Mouse (Mus musculus): ENCODE measurements around the gene Foxi3. TPM values are rescaled to one million over a fixed set of nuclear protein-coding genes. Genes with fewer than 3 reads are reported as not detected.

Foxi3 gene
- polyA plus RNA-seq, 1 experiment from 2014 or later = 0.19 TPM

GRCm38 (mm10) chr6:70967422-70967821 is 11.1 kb downstream of the Foxi3 start:
- Histone ChIP-seq H3K9ac (ENCODE audit: low read length) (no peak overlapping the region), H3K36me3 (ENCODE audit: control insufficient read depth, insufficient read depth, low read length) (no peaks in the 10 kb centered on the region), H3K4me1 (ENCODE audit: control insufficient read depth, insufficient read depth, low read length) (no peaks in the 10 kb centered on the region), H3K27me3 (ENCODE audit: control insufficient read depth, insufficient read depth, low read length) (peaks cover 11% of the 10 kb centered on the region), H3K4me3 (ENCODE audit: low read depth, low read length) (peak overlapping the region; percentile 6; the same call in 1 of the 2 replicates), H3K27ac (replicated peaks; ENCODE audit: low read depth, low read length) (no peak overlapping the region), H3K9me3 (ENCODE audit: control insufficient read depth, low read length) (no peaks in the 10 kb centered on the region), H3K4me2 (ENCODE audit: low read depth, severe bottlenecking) (peak overlapping the region; percentile 48)
- 2% methylated on average over 7 of the region's 8 CpGs for WGBS
- no peak for ATAC-seq (ENCODE audit: insufficient number of reproducible peaks, low FRiP score, low TSS enrichment, low read depth)
- peak; percentile 40 for DNase-seq (ENCODE audit: low spot score)

- DNase-seq (ENCODE audit: low spot score) (no peak), ATAC-seq (ENCODE audit: insufficient number of reproducible peaks, low FRiP score, low TSS enrichment, low read depth) (no peak)
- peaks cover 7% of the 10 kb centered on the region; the same call in 1 of the 2 replicates for H3K27me3 ChIP-seq (ENCODE audit: control insufficient read depth, insufficient read depth, low read length)
- H3K9me3 ChIP-seq (ENCODE audit: control insufficient read depth, low read length) = no peaks in the 10 kb centered on the region
- no peaks in the 10 kb centered on the region for H3K36me3 ChIP-seq (ENCODE audit: control insufficient read depth, insufficient read depth, low read length)
- H3K4me1 ChIP-seq (ENCODE audit: control insufficient read depth, insufficient read depth, low read length) = no peaks in the 10 kb centered on the region
- H3K4me3 ChIP-seq (ENCODE audit: low read depth, low read length) = no peak overlapping the region
- H3K27ac ChIP-seq (replicated peaks; ENCODE audit: low read depth, low read length) = no peak overlapping the region
- H3K4me2 ChIP-seq (ENCODE audit: low read depth, severe bottlenecking) = no peak overlapping the region
- 81% methylated on average over 4 of the region's 4 CpGs for WGBS
- H3K9ac ChIP-seq (ENCODE audit: low read length) = no peak overlapping the region
Observed at GRCm38 (mm10) chr6:70968291-70968690, 12.0 kb downstream of the Foxi3 start.

GRCm38 (mm10) chr6:70973066-70973465 is 16.7 kb downstream of the Foxi3 start:
- Histone ChIP-seq H3K9ac (ENCODE audit: low read length) (no peak overlapping the region), H3K4me3 (ENCODE audit: low read depth, low read length) (no peak overlapping the region), H3K9me3 (ENCODE audit: control insufficient read depth, low read length) (no peaks in the 10 kb centered on the region), H3K27me3 (ENCODE audit: control insufficient read depth, insufficient read depth, low read length) (no peaks in the 10 kb centered on the region), H3K4me2 (ENCODE audit: low read depth, severe bottlenecking) (no peak overlapping the region), H3K27ac (replicated peaks; ENCODE audit: low read depth, low read length) (no peak overlapping the region), H3K4me1 (ENCODE audit: control insufficient read depth, insufficient read depth, low read length) (no peaks in the 10 kb centered on the region), H3K36me3 (ENCODE audit: control insufficient read depth, insufficient read depth, low read length) (no peaks in the 10 kb centered on the region)
- ATAC-seq (ENCODE audit: insufficient number of reproducible peaks, low FRiP score, low TSS enrichment, low read depth) = no peak
- no peak for DNase-seq (ENCODE audit: low spot score)
- 73% methylated on average over 3 of the region's 3 CpGs for WGBS

- Histone ChIP-seq H3K4me2 (ENCODE audit: low read depth, severe bottlenecking) (no peak overlapping the region), H3K27ac (replicated peaks; ENCODE audit: low read depth, low read length) (no peak overlapping the region), H3K9me3 (ENCODE audit: control insufficient read depth, low read length) (no peaks in the 10 kb centered on the region), H3K4me3 (ENCODE audit: low read depth, low read length) (no peak overlapping the region), H3K36me3 (ENCODE audit: control insufficient read depth, insufficient read depth, low read length) (no peaks in the 10 kb centered on the region), H3K9ac (ENCODE audit: low read length) (no peak overlapping the region), H3K27me3 (ENCODE audit: control insufficient read depth, insufficient read depth, low read length) (no peaks in the 10 kb centered on the region), H3K4me1 (ENCODE audit: control insufficient read depth, insufficient read depth, low read length) (no peaks in the 10 kb centered on the region)
- ATAC-seq (ENCODE audit: insufficient number of reproducible peaks, low FRiP score, low TSS enrichment, low read depth) = no peak
- WGBS = 80% methylated on average over 8 of the region's 8 CpGs
- DNase-seq (ENCODE audit: low spot score) = no peak
Observed at GRCm38 (mm10) chr6:70981036-70981435, 24.7 kb downstream of the Foxi3 start.

- ATAC-seq (ENCODE audit: insufficient number of reproducible peaks, low FRiP score, low TSS enrichment, low read depth) (no peak), DNase-seq (ENCODE audit: low spot score) (no peak)
- Histone ChIP-seq H3K9me3 (ENCODE audit: control insufficient read depth, low read length) (no peaks in the 10 kb centered on the region), H3K27me3 (ENCODE audit: control insufficient read depth, insufficient read depth, low read length) (no peaks in the 10 kb centered on the region), H3K36me3 (ENCODE audit: control insufficient read depth, insufficient read depth, low read length) (no peaks in the 10 kb centered on the region), H3K4me1 (ENCODE audit: control insufficient read depth, insufficient read depth, low read length) (no peaks in the 10 kb centered on the region), H3K9ac (ENCODE audit: low read length) (no peak overlapping the region), H3K27ac (replicated peaks; ENCODE audit: low read depth, low read length) (no peak overlapping the region), H3K4me3 (ENCODE audit: low read depth, low read length) (no peak overlapping the region), H3K4me2 (ENCODE audit: low read depth, severe bottlenecking) (no peak overlapping the region)
- 73% methylated on average over 1 of the region's 1 CpGs for WGBS
Observed at GRCm38 (mm10) chr6:70982416-70982815, 26.1 kb downstream of the Foxi3 start.

- Histone ChIP-seq H3K4me2 (ENCODE audit: low read depth, severe bottlenecking) (no peak overlapping the region), H3K9ac (ENCODE audit: low read length) (no peak overlapping the region), H3K27ac (replicated peaks; ENCODE audit: low read depth, low read length) (no peak overlapping the region), H3K27me3 (ENCODE audit: control insufficient read depth, insufficient read depth, low read length) (no peaks in the 10 kb centered on the region), H3K9me3 (ENCODE audit: control insufficient read depth, low read length) (no peaks in the 10 kb centered on the region), H3K36me3 (ENCODE audit: control insufficient read depth, insufficient read depth, low read length) (no peaks in the 10 kb centered on the region), H3K4me1 (ENCODE audit: control insufficient read depth, insufficient read depth, low read length) (no peaks in the 10 kb centered on the region), H3K4me3 (ENCODE audit: low read depth, low read length) (no peak overlapping the region)
- DNase-seq (ENCODE audit: low spot score) = no peak
- ATAC-seq (ENCODE audit: insufficient number of reproducible peaks, low FRiP score, low TSS enrichment, low read depth) = no peak
- WGBS = 76% methylated on average over 8 of the region's 8 CpGs
Observed at GRCm38 (mm10) chr6:70986683-70987082, 30.4 kb downstream of the Foxi3 start.

GRCm38 (mm10) chr6:70996123-70996723 is 39.9 kb downstream of the Foxi3 start:
- DNase-seq (ENCODE audit: low spot score) (no peak), ATAC-seq (ENCODE audit: insufficient number of reproducible peaks, low FRiP score, low TSS enrichment, low read depth) (no peak)
- H3K4me2 ChIP-seq (ENCODE audit: low read depth, severe bottlenecking) = no peak overlapping the region
- no peak overlapping the region for H3K27ac ChIP-seq (replicated peaks; ENCODE audit: low read depth, low read length)
- 67% methylated on average over 4 of the region's 4 CpGs for WGBS
- no peaks in the 10 kb centered on the region; the same call in 1 of the 2 replicates for H3K9me3 ChIP-seq (ENCODE audit: control insufficient read depth, low read length)
- H3K4me1 ChIP-seq (ENCODE audit: control insufficient read depth, insufficient read depth, low read length) = no peaks in the 10 kb centered on the region
- no peak overlapping the region for H3K4me3 ChIP-seq (ENCODE audit: low read depth, low read length)
- H3K27me3 ChIP-seq (ENCODE audit: control insufficient read depth, insufficient read depth, low read length) = no peaks in the 10 kb centered on the region
- H3K36me3 ChIP-seq (ENCODE audit: control insufficient read depth, insufficient read depth, low read length) = no peaks in the 10 kb centered on the region
- no peak overlapping the region for H3K9ac ChIP-seq (ENCODE audit: low read length)

GRCm38 (mm10) chr6:71002656-71003055 is 46.3 kb downstream of the Foxi3 start:
- H3K36me3 ChIP-seq (ENCODE audit: control insufficient read depth, insufficient read depth, low read length) = no peaks in the 10 kb centered on the region
- DNase-seq (ENCODE audit: low spot score) = no peak
- no peak overlapping the region for H3K9ac ChIP-seq (ENCODE audit: low read length)
- WGBS = 91% methylated on average over 2 of the region's 2 CpGs
- no peaks in the 10 kb centered on the region; the same call in 1 of the 2 replicates for H3K9me3 ChIP-seq (ENCODE audit: control insufficient read depth, low read length)
- no peak overlapping the region for H3K27ac ChIP-seq (replicated peaks; ENCODE audit: low read depth, low read length)
- peak; percentile 57; the same call in 1 of the 2 replicates for ATAC-seq (ENCODE audit: insufficient number of reproducible peaks, low FRiP score, low TSS enrichment, low read depth)
- H3K27me3 ChIP-seq (ENCODE audit: control insufficient read depth, insufficient read depth, low read length) = no peaks in the 10 kb centered on the region
- H3K4me3 ChIP-seq (ENCODE audit: low read depth, low read length) = no peak overlapping the region
- H3K4me1 ChIP-seq (ENCODE audit: control insufficient read depth, insufficient read depth, low read length) = no peaks in the 10 kb centered on the region
- H3K4me2 ChIP-seq (ENCODE audit: low read depth, severe bottlenecking) = no peak overlapping the region

GRCm38 (mm10) chr6:71004161-71004560 is 47.8 kb downstream of the Foxi3 start:
- no peak overlapping the region for H3K4me2 ChIP-seq (ENCODE audit: low read depth, severe bottlenecking)
- no peak overlapping the region for H3K4me3 ChIP-seq (ENCODE audit: low read depth, low read length)
- H3K9me3 ChIP-seq (ENCODE audit: control insufficient read depth, low read length) = no peaks in the 10 kb centered on the region
- no peaks in the 10 kb centered on the region for H3K4me1 ChIP-seq (ENCODE audit: control insufficient read depth, insufficient read depth, low read length)
- no peaks in the 10 kb centered on the region; the same call in 1 of the 2 replicates for H3K36me3 ChIP-seq (ENCODE audit: control insufficient read depth, insufficient read depth, low read length)
- DNase-seq (ENCODE audit: low spot score) (no peak), ATAC-seq (ENCODE audit: insufficient number of reproducible peaks, low FRiP score, low TSS enrichment, low read depth) (no peak)
- H3K9ac ChIP-seq (ENCODE audit: low read length) = no peak overlapping the region
- 87% methylated on average over 2 of the region's 2 CpGs for WGBS
- H3K27ac ChIP-seq (replicated peaks; ENCODE audit: low read depth, low read length) = no peak overlapping the region
- H3K27me3 ChIP-seq (ENCODE audit: control insufficient read depth, insufficient read depth, low read length) = no peaks in the 10 kb centered on the region
